Mouse (Mus musculus) thymus, postnatal 36 days (tissue): ENCODE measurements around the gene Sh3pxd2a.

Source experiments
- DNase-seq, 2 experiments: peaks; one replicate each; pipeline ENCODE4 v3.0.0; 2022; ENCODE audit warnings: mixed read lengths in 2 of 2

Gene Sh3pxd2a

DNA sequence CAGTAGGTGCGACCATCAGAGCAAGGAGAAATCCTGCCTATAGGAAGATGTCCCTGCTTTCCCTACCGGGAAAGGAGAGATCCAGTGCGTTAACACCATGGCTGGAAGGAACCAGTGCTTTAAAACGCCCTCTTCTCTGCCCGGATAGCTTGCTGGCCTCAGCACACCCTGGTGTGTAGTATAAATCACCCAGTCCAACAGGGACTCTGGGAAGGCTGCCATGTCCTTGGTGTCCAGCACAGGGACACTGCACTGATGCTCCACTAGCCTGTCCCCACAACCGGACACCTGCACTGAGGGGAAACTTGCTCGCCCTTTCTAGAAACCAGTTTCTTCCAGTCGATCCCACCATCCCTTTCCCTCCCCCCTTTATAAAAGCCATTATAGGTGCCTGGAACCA lies 28.0 kb downstream of the Sh3pxd2a start:
- no peak for DNase-seq

DNA sequence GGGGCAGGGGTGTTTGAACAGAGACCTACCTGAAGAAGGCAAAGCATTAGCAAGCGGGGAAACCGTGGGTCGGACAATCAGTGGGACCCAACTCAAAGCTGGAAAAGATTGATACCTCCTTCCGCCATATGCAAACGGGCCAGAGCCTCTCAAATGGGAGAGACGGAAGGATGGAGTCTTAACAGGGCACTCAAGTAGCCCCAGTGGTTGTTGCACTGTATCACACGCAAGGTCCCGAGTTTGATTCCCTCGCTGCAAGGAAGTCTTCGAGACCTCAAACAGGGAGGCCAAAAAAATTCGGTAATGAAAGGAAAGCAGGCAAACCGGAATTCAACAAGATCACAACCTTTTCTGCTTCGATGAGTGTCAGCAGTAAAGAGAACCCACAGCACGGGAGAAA lies 29.5 kb downstream of the Sh3pxd2a start:
- DNase-seq, result no peak

DNA sequence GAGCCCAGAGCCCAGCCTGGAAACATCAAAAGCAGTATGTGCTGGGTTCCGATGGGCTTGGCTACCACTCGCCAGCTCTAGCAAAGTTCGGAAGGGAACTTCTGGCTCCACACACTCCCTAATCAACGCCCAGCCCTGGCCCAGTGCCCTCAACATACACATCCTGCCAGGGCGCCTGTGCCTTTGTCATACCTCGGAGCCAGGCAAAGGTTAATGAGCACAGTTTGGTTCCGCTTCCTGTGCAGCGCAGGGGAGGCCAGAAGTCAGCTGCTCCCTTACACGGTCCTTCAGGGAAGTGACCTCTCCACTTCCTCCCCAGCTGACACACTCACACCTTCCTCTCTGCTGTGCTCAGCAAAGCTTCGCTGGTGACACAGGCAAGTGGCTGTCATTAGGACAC lies 31.9 kb downstream of the Sh3pxd2a start:
- DNase-seq, result peak in 1 of 2 experiments; percentile 59

DNA sequence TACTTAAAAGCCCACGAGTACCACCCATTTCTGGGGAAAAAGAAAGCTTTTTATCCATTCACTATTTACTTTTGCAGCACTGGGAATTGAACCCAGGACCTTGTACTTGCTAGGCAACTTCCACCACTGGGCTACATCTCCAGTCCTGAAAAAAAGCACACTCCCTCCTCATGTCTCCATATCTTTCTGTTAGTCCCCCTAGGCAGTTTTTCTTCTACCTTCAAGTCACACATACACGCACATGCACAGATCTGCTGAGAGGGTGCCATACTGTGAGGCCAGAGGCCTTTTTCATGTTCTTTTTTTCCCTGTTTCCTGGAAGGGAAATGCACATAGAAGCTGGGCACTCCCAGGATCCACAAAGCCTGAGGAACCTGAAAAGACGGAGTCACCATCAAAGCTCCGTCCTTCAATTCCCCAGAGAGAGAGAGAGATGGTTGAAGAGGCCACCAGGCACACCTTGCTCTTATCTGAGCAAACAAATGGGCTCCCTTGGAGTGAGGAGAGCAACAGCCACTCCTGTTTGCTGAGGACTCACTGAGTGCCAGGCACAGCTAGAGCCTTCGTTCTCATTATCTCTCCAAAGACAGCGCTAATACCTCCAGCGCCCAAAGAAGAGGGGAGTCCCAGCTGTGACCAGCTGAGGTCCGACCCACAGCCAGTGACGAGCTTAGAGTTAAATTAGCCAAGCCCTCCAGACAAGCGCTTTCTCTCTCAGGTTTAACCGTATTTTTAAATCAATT lies 32.8 kb downstream of the Sh3pxd2a start:
- DNase-seq, result no peak

DNA sequence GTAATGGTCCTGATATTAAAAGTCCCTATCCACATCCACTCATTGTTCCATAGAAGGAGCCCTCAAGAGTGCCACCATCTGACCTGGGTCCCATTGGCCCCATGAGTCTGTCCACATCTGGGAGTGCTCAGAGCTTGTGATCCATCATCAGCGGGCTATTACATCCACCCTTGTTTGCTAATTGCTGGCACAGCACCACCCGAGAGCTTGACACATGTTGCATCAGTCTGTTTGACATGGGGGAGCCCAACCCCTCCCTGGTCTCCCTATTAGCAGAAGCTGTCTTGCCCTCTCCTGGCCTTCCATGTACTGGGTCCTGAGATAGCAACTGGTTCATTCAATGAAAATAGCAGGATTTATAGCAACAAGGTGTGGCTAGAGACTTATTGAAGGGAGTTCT lies 34.0 kb downstream of the Sh3pxd2a start:
- no peak for DNase-seq

DNA sequence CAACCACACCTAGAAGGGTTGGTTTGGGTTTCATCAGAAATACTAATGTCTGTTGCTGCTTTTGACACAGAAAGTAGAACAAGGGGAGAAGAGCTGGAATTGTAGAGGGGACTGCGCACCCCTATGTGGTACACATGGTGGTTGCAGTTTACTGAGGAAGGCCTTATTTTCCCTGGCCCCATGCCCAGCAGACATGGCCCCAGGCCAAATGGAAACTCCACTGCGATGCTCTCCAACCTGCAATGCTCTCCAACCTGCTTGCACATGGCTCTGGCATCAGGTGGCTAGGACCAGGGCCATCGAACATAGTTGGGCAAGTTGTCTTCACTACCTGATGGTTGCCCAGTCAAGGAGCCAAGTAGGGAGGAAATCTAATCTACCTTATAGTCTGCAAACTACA lies 35.0 kb downstream of the Sh3pxd2a start:
- DNase-seq, result no peak

DNA sequence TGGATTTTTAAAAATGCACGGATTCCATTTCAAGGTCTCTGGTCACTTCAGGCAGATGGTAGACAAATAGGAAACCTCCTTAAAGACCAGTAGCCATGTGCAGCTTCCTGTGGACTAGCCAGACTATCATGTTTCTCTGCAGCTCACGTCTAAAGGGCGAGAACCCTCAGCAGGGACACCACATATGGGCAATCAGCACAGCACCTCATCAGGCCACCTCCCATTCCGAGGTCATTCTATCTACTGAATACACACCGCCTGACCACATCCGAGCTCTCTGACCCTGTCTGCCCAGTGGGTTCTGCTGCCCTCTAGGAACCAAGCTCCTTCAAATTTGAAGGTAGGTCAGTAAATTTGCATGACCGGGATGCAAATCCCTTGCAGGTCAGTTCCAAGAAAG lies 35.4 kb downstream of the Sh3pxd2a start:
- DNase-seq, result no peak

DNA sequence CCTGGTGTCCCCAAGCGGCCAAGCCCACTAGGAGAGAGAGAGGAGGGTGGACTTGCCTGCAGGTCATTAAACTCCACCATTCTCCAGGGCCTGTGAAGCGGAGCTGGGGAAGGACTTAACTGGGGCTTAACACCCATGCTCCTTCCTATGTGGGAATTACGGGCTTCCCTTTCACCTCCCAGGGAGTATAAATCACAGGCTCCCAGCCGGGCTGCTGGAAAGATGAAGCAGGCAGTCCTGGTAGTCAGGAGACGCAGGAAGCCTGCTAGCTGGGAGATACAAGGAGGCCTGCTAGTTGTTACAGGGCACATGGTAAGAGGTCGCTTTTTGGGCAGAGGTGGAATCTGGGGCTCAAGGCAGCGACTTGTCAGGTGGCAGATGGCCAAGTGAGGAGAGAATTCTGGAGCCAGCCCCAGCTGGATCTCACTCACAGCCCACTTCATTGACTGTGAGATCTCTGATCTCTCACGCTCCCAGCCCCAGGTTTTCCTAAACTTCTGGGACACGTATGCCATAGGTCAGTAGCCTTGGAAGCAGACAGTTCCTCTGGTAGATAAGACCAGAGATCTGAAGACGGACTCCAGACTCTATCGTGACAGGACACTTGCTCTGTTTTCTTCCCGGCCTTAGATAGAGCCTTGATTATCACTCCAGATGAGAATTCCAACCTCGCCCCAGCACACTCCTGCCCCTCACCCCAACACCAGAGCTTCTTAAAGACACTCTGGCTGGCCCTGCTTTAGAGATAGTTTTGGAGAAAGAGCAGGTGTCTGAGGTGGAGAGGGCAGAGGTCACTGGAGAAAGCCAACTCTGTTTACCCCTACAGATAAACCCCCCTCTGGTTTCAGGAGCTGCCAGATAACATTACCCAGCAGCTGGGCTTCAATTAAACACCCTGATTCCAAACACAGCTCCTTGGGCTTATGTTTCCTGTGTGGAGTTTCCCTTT lies 36.1 kb downstream of the Sh3pxd2a start:
- no peak for DNase-seq

DNA sequence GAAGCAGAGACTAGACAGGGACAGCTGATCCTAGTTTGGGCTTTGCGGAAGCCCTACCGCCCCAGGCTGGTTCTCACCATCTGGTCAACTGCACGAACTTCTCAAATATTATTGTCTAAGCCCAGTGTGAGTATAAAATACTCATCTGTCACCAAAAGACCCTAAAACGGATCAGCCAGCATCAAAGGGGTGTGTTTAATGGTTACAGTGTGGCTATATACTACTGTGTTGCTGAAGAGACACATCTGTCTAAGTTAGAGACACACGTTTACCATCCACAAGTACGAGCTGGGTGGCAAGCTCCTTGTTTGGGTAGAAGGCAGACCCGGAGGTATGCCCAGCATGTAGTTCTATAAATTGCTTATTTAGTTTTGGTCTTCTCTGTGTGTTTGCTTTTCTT lies 40.6 kb downstream of the Sh3pxd2a start:
- DNase-seq, result no peak

DNA sequence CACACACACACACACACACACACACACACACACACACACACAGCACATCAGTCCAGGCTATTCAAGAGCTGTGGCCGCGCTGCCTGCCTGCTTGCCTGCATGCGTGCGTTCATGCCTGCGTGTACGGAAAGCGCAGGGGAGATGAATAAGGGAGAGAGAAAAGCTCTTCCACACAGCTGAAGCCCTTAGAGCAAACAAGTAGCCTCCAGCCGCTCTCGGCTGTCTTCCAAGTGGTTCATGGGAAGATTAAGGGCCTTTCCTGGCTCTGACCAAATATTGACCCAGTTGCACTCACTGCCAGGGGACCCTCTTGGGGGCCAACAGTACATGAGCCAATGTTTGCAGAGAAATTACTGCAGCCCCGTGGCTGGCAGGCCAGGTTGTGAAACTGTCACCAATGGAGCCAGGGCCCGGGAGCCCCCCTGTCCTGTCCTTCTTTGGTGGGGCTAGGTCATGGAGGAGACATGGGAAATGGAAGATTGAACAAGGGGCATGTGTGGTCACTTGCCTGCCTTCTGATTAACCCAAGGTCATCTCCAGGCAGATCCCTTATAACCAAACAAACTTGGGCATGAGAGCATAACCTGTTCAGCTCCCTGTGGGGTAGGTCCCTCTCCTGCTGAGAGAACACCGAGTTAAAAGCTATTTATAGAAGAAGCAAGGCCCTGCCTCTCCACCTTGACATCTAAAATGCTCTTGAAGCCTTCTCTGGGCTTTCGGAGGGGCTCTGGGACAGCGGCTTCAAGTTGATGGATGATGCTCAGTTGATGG lies 42.9 kb downstream of the Sh3pxd2a start:
- no peak for DNase-seq

DNA sequence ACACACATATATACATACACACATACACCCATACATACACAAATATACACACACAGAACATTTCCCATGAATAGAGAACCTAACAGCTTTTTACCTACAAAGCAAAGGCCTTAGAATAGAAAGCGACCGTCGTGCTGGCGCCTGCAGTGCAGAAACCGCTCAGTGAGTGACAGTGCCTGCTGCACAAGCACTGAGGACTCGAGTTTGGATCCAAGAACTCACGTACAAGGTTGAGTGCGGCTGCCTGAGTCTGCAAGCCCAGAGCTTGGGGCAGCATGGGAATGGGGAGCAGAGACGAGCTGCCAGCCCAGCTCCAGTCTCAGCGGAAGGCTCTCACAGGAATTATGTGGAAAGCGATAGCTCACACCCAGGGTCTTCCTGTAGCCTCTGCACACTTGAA lies 43.7 kb downstream of the Sh3pxd2a start:
- no peak for DNase-seq

DNA sequence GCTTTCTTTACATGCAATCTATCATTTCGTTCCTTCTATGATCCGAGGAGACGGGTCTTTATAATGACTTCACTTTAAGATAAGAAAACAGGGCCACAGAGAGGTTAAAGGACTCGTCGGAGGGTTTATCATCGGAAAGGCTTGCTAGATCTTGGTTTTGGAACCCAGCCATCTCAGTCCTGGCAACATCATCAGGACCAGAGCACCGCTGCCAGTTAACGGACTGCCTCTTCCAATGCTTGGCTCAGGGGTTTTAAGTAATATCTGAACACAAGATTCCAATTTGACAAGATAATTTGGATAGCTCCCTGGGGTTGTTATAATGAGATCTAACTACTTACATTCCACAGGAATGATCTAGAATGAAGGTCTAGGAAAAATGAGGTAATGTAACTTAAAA lies 45.0 kb downstream of the Sh3pxd2a start:
- DNase-seq, result no peak

DNA sequence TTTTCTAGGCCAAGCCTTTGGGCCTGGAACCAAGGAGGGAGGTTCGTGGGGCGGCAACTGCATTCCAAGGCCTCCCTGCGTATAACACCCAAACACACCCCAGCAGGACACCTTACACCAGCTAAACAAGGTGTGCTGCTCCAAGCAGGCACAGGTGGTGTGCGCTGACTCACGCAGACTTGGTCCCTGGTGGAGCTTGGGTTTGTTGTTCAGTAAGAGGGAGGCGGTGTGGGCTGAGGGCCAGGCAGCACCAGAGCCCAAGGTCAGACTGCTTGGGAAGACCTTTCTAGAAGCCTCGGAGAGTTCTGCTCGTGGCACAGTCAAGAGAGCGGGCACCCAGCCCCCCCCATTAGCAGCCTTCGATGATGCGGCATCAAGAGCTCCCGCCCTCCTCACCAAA lies 48.0 kb downstream of the Sh3pxd2a start:
- DNase-seq, result no peak

DNA sequence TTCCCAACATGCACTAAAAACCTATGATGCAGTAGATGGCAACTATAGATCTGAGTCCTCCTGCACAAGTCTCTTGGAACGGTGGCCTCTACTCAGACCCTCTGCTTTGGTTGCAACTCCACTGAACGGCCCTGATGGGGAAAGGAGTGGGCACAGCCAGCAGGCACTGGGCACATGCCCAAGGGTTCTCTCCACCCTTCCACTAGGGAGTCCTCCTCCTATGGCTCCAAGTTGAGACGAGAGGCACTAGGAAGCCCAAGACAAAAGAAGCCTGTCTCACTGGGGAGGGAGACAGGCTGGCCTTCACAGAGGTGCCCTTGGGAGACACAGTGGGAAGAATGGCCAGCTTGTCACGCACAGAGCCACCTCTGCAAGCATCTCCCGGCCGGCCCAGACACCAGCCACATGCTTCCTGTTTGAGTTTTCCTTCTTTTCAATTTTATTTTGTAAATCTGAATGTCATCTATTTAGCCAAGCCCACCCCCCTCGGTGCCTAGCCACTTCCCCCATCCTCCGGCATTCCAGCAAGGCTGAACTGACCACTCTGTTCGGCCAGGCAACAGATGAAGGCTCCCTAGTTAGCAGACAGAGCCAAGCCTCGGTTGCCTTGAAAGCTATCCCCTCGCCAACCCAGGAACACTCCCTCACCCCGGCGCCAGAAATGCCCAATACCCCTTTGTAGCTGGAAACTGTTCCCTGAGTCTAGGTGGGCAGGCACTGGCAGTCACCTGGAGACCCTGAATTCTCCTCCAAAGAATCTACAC lies 49.9 kb downstream of the Sh3pxd2a start:
- no peak for DNase-seq

DNA sequence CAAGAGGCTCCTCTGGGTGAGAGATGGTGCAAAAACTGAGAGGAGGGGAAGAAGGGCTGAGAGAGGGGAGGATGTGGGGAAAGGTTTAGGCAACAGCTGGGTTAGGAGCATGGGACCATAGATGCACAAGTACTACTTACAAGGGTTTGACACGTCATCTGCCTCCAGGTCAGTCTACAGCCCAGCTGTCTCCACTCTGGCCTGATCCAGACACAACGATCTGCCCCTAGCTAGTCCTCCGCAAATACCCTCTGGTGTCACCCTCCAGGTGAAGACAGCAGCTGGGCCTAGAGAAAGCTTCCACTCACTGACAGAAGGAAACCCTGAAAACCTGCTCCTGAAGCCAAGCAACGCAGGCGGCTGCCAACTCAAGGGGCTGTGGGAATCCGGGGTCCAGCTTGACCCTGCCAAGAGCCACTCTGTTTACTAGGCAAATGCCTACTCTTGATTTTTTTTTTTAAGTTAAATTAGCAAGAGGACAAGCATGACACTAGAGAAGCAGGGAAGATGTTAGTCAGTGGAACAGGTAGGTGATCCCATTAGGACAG lies 50.7 kb downstream of the Sh3pxd2a start:
- no peak for DNase-seq

DNA sequence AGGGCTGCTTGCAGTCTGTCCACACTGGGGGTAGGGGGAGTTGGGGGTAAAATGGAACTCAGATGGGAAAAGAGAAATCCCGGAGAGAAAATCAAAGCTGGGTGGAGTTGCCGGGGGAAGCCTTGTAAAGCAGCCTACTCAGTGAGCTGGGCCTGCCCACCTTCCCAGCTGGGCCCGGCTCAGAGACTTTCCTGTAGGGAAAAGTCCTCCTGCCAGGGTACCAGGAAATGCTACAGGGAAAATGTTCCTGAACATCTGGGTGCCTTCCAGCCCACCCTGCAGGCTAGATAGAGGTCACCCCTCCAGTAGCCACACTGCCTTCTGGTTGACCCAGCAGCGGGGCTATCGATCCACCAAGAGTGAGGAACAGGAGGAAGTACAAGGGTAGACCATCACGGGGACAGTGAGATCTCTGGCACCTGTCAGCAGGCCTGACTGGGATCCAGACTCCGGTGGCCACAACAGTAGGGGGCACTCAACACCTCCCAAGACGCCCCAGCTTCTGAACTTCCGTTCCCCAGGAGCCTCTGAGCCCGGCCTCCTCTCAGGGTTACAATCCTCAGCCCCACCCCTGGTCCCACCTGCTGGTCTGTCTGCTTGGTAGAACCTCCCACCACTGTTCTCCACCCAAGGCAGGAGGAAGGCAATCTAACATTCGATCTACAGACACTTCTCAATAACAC lies 51.5 kb downstream of the Sh3pxd2a start:
- DNase-seq, result peak; percentile 67 to 80

DNA sequence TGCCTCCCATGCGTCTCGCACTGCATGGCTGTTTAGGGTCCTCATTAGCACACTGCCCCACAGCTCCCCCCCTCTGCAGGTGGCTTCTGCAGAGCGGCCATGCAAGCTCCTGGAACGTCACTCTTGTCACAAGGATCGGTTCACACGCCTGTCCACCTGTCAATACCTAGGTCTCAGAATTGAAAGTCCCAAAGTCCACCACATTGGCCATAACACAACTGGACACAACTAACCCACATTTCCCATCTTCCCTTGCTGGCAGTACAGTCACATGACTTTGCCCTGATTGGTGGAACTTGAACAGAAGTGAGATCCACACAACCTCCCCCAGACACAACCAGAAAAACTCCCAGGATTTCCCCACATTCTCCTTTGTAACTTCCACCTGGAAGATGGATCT lies 53.9 kb downstream of the Sh3pxd2a start:
- no peak for DNase-seq

DNA sequence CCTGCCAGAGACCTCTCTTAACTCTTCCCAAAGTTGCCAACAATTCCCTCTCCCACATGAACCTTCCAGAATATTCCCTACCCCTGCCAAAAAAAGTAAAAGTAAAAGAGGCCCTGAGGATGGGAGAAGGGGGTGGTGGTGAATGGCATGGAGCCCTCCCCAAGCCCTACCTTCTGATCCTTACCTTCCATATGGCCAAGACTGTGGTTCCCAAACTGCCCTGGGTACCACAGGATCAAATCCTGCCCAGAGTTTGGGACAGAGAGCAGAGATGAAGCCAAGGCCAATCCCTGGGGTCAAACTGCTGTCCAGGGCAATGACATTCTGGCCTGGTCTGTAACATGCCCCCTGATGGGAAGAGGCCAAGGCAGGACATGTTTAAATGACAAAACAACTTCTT lies 55.1 kb downstream of the Sh3pxd2a start:
- DNase-seq, result no peak

DNA sequence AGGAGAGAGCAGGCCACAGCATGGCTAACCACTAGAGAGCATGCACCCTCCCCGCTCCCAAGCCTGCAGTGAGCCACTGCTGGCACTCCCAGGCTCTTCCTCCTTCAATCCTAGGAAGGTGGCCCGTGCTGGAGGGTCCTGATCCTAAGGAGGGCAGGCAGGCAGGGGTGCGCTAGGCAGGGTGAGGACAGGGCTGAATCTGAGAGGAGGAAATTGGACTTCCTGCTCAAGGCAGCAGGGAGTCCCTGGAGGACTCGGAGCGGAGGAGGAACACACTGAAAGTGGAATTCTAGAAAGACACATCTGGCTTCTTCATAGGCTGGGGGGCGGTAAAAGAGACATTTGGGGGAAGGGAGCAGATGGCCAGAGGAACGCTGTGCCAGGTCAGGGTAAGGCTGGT lies 55.5 kb downstream of the Sh3pxd2a start:
- DNase-seq, result no peak

DNA sequence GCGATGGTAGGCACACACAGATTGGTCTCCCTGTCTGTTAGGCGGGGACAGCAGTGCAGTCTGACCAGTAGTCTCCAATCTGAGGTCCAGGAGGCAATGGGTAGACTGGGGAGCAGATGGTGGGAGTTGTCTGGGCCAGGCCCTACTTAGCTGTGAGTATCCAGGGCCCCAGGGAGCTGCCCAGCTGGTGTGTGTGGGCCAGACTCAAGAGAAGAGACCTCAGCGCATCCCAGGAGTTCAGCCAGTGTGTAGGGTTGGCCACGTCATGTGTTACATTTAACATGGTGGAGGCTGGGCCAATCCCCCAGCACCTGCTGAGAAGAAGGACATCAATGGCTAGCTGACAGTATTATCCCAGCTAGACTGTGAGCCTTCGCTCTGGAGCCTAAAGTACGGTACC lies 56.9 kb downstream of the Sh3pxd2a start:
- DNase-seq, result no peak

DNA sequence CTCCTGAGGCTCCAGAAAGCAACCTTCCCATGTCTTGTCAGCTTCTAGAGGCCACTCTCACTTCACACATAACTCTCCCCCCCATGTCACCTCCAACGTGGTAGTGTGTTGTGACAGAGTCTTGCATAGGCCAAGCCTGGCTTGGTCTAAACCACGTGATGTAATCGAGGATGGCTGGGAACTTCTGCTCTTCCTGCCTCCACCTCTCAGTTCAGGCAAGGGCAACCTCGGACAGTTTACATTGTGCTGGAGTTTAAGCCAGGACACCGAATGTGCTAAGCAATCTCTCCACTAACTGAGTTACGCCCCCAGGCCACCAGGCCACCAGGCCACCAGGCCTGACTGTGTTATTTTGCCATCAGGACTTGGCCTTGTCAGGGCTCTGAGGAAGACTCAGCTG lies 57.7 kb downstream of the Sh3pxd2a start:
- no peak for DNase-seq

DNA sequence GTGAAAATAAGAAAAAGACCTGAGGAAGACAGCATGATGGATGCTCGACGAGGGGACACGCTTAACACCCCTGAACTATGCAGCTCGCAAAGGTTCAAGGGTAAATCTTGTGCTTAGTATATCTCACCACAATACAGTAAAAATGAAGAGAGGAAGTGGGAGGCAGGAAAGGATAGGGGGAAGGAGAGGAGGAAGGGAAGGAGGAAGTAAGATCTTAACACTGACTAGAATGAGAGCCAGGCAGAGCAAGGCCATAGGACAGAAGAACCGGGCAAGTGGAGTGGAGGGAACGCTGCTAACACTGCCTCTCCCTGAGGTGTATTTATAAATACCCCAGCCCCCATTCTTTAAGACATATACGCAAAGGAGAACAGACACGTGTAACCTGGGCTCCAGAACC lies 58.7 kb downstream of the Sh3pxd2a start:
- no peak for DNase-seq
